Mouse (Mus musculus) E14TG2a.4 (cell line): Measurements from ENCODE around the gene Zfp3.

Source experiments
- CTCF ChIP-seq: conservative IDR thresholded peaks from 2 replicates; pipeline ENCODE4 v1.5.1; 2014; ENCODE audit warnings: low read length
- POU5F1 ChIP-seq: IDR thresholded peaks from 2 replicates; pipeline ENCODE4 v1.6.1; 2014; ENCODE audit warnings: low read length, borderline replicate concordance

GRCm38 (mm10) chr11:70747876-70748545 lies 16.0 kb upstream of the Zfp3 start:
- no peak for TF ChIP-seq CTCF
- TF ChIP-seq POU5F1 = no peak
